Mouse (Mus musculus) frontal cortex, postnatal 14 days (tissue): ENCODE results near the gene Nipal3.

Experiments
- DNase-seq, 2 experiments: peaks; one replicate each; pipeline ENCODE4 v3.0.0; 2022; ENCODE audit warnings: low spot score in 2 of 2

Nipal3 gene

GRCm38 (mm10) chr4:135505794-135506193 is 11.0 kb upstream of the Nipal3 start:
- no peak for DNase-seq

- no peak for DNase-seq
Observed at GRCm38 (mm10) chr4:135501587-135501986, 6.7 kb upstream of the Nipal3 start.

- DNase-seq = no peak
Observed at GRCm38 (mm10) chr4:135499831-135500230, 5.0 kb upstream of the Nipal3 start.

GRCm38 (mm10) chr4:135498136-135498535 is 3.3 kb upstream of the Nipal3 start:
- DNase-seq = no peak

- no peak for DNase-seq
Observed at GRCm38 (mm10) chr4:135495810-135496209, 972 bp upstream of the Nipal3 start.

- DNase-seq = no peak
Observed at GRCm38 (mm10) chr4:135495397-135495791, 556 bp upstream of the Nipal3 start.

- DNase-seq = peak in 1 of 2 experiments; percentile 24
Observed at GRCm38 (mm10) chr4:135493691-135494520, 932 bp downstream of the Nipal3 start.

GRCm38 (mm10) chr4:135493271-135493670 is 1.6 kb downstream of the Nipal3 start:
- no peak for DNase-seq

GRCm38 (mm10) chr4:135489256-135489655 is 5.6 kb downstream of the Nipal3 start:
- DNase-seq = no peak

GRCm38 (mm10) chr4:135486352-135486751 is 8.5 kb downstream of the Nipal3 start:
- no peak for DNase-seq

GRCm38 (mm10) chr4:135485086-135485485 is 9.8 kb downstream of the Nipal3 start:
- no peak for DNase-seq

- no peak for DNase-seq
Observed at GRCm38 (mm10) chr4:135480370-135480769, 14.5 kb downstream of the Nipal3 start.

GRCm38 (mm10) chr4:135477851-135478250 is 17.0 kb downstream of the Nipal3 start:
- DNase-seq = no peak

GRCm38 (mm10) chr4:135463406-135463805 is 31.4 kb downstream of the Nipal3 start:
- DNase-seq = no peak

- DNase-seq = no peak
Observed at GRCm38 (mm10) chr4:135453572-135453971, 41.3 kb downstream of the Nipal3 start.

- no peak for DNase-seq
Observed at GRCm38 (mm10) chr4:135453164-135453563, 41.7 kb downstream of the Nipal3 start.

GRCm38 (mm10) chr4:135451360-135452015 is 43.4 kb downstream of the Nipal3 start:
- DNase-seq = no peak

- DNase-seq = no peak
Observed at GRCm38 (mm10) chr4:135442473-135442872, 52.4 kb downstream of the Nipal3 start.

GRCm38 (mm10) chr4:135439904-135440522 is 54.8 kb downstream of the Nipal3 start:
- no peak for DNase-seq

GRCm38 (mm10) chr4:135439188-135439647 is 55.6 kb downstream of the Nipal3 start:
- no peak for DNase-seq

- no peak for DNase-seq
Observed at GRCm38 (mm10) chr4:135437924-135438323, 56.9 kb downstream of the Nipal3 start.

- DNase-seq = no peak
Observed at GRCm38 (mm10) chr4:135436291-135436690, 58.5 kb downstream of the Nipal3 start.

- no peak for DNase-seq
Observed at GRCm38 (mm10) chr4:135434395-135434789, 60.4 kb downstream of the Nipal3 start.
